Mouse (Mus musculus): ENCODE measurements at regions not wholly inside any gene's neighbourhood (a gene's known extent, or its start where the extent isn't known, plus 50 kb on each side); places are given as distances from the start of the nearest gene placed in this dataset.

GRCm38 (mm10) chr8:103272305-103273079, 487.1 kb upstream of the Cdh11 start:
- DNase-seq, result no peak

DNA sequence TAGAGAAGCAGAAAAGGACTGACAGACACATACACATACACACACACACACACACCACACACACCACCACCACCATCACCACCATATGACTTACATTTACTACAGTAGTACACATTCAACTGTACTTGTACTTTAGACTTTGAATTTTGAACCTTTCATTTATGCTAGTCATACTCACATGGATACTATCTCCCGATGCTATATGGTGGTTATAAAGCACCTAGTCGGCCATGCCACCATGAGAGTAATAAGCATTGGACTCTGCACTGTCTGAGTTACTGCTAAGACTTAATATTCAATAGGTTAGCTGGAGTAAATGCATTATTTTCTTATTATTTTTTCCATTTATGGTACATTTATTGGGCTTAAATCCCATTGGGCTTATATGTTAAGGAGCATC, 488.0 kb upstream of the Cdh11 start:
- DNase-seq, result no peak

DNA sequence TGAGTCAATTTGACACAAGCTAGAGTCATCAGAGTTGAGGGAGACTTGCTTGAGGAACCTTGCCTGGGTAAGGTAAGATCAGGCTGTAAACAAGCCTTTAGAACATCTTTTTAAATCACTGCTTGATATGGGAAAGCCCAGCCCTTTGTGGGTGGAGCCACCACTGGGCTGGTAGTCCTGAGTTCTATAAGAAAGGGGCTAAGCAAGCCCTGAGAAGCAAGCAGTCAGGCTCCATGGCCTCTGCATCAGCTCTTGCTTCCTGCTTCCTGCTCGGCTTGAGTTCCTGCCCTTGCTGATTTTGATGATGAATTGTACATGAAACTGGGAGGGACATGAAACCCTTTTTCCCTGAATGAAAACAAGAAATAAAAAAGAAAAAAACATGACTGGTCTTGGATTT, 496.4 kb upstream of the Cdh11 start:
- no peak for DNase-seq

DNA sequence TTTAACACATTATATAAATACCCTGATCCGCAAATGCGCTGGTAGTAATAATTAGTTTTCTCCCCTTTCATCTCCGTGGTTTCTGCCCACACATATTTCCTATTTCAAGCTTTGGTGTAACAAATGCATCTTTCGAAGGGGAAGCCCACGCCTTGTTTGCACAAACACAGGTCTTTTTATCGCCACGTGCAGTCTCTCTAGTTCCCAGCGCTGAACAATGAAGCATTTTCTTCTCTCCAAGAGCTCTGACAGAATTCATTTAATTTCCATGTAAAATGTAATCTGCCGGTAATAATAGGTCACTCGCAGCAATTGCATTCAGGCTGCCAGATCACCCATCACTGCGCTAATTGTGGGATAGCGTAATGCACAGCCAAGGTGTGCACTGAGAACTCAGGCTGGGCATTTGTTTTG, 503.1 kb upstream of the Cdh11 start:
- no peak for DNase-seq

- DNase-seq, result no peak
Observed at GRCm38 (mm10) chr8:103292896-103293295, 507.5 kb upstream of the Cdh11 start.

GRCm38 (mm10) chr8:103306476-103307183, 521.2 kb upstream of the Cdh11 start:
- no peak for DNase-seq

DNA sequence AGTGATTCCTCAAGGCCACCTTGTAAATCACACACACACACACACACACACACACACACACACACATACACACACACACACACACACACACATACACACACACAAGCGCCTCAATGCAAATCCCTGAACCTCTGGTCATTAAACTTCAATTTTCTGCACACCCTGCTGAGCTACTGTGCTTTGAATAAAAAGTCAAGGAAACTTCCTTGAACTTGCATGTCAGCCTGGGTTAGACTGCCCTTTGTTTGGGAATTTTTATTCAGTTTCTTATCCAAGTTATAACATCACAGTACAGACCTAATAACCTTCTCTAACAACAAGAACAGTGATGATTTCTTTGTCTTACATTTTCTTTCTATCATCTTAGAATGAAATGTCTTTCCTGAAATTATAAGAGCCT, 528.1 kb upstream of the Cdh11 start:
- no peak for DNase-seq

GRCm38 (mm10) chr8:103314279-103315022, 529.0 kb upstream of the Cdh11 start:
- no peak for DNase-seq

- no peak for DNase-seq
Observed at GRCm38 (mm10) chr8:103315742-103316141, 530.3 kb upstream of the Cdh11 start.

GRCm38 (mm10) chr8:103316691-103317091, 531.2 kb upstream of the Cdh11 start:
- DNase-seq, result no peak

- DNase-seq, result no peak
Observed at GRCm38 (mm10) chr8:103317149-103317725, 531.8 kb upstream of the Cdh11 start.

DNA sequence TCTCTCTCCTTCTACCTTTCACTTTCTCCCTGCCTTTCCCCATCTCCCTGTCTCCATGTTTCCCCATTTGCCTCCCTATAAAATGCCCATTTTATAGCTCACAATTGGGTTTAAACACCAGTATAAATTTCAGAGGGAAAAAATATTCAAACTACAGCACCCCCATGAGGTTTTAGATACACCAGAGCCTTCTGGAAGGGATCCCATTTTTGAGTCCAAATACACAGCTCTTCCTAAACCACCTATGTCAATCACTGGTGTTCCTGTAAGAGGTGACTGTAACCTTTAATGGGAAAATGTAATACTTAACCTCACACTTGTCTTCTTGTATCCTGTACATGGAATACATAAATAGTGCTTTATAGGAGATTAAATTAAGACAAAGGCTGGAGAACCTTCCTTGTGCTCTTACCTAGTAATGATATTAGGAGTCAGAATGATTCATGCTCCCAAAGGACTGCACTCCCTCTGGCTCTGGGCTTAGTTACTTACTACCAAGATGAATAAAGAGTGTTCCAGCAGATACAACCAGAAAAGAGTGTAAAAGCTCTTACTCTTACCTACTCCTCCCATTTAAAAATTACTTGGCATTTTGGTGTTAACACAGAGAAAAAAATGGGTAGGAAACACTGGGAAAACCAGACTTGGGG, 538.7 kb upstream of the Cdh11 start:
- DNase-seq, result no peak

GRCm38 (mm10) chr8:103331415-103331814, 546.0 kb upstream of the Cdh11 start:
- no peak for DNase-seq

DNA sequence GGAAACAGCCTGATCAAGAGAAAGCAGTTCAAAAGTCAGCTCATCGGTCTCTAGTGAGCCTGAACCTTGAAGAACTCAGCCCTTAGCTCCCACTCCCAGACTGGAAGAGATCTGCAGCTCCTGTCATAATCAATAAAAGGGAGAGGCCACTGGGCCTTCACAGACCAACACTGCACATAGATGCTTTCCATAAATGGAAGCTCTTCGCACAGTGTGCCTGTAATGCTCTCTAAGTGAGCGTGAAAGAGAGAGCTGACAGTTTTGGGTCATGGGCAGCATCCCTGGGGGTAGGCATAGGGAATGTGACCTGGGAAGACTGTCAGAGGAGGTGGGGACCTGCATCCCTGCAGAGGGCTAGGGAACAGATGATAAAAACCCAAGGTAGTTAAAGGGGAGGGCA, 551.9 kb upstream of the Cdh11 start:
- no peak for DNase-seq

- no peak for DNase-seq
Observed at GRCm38 (mm10) chr8:103339042-103339441, 553.6 kb upstream of the Cdh11 start.

DNA sequence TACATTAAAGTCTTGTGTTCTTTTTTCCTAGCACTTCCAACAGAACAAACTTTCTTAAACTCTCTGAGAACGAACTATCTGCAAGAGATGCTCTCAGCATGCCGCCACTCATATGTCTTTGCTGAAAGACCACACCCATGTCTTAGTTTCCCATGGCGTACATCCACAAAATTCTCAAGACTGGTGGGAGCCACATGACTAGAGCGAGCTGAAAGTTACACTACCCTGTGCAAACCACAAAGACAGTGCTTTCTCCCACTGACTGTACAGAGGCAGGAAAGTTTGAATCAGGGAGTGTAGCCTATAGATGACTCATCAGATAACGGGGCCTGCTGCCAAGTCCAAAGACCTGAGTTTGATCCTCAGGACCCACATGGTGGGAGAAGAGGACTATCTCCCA, 554.5 kb upstream of the Cdh11 start:
- no peak for DNase-seq

- no peak for DNase-seq
Observed at GRCm38 (mm10) chr8:103343891-103344290, 558.4 kb upstream of the Cdh11 start.

DNA sequence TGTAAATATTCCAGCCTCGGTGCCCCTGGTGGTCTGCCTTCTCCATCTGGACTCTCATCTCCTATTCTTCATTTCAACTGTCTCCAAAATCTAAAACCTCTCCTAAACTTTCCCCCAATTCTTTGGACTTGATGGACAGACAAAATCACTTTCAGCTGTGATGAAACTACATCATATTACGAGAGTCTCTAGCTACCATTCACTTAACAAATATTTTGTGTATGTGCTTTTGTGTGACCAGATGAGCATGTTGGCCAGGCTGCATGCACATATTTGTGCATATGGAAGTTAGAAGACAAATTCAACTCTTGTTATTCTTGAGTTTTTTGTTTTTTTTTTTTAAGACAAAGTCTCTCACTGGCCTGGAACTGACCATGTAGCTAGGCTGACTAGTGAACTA, 559.4 kb upstream of the Cdh11 start:
- no peak for DNase-seq

GRCm38 (mm10) chr8:103347158-103347871, 561.9 kb upstream of the Cdh11 start:
- no peak for DNase-seq

- no peak for DNase-seq
Observed at GRCm38 (mm10) chr8:103361713-103362112, 576.3 kb upstream of the Cdh11 start.

- DNase-seq, result no peak
Observed at GRCm38 (mm10) chr8:103370394-103370793, 585.0 kb upstream of the Cdh11 start.

DNA sequence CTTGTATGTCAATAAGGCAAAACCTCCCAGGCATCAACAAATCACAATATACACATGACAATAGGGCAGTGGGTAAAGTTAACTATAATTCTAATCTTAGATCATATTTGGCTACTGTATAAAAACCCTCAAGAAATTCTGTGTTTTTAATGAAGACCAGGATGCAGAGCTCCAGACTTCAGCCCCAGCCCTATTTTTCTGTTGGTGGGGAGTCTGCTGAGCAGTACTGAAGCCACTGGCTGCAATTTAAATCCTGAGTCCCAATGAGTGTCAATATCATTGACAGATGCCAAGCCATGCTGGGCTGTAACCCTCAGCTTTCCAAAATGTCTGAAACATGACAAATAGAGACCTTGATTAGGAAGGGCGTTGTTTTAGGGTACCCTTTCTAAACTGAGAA, 587.6 kb upstream of the Cdh11 start:
- DNase-seq, result no peak
